Mouse (Mus musculus) macrophage (primary cell): ENCODE results near the gene Smim20. TPM values are rescaled to one million over a fixed set of nuclear protein-coding genes. Genes with fewer than 3 reads are reported as not detected.

Experiments used
- H3K27ac ChIP-seq: fragments of 350-480 bp; formaldehyde crosslinking; 2 replicates; pipeline ENCODE4 v1.9.0; 2021
- H3K36me3 ChIP-seq: fragments of 350-480 bp; formaldehyde crosslinking; 2 replicates; pipeline ENCODE4 v1.9.0; 2021; ENCODE audit errors: inconsistent target
- H3K4me3 ChIP-seq: fragments of 350-480 bp; formaldehyde crosslinking; 2 replicates; pipeline ENCODE4 v1.9.0; 2021; ENCODE audit errors: inconsistent target
- H3K79me2 ChIP-seq: fragments of 350-480 bp; formaldehyde crosslinking; 2 replicates; pipeline ENCODE4 v1.9.0; 2021; ENCODE audit errors: inconsistent target
- WGBS: methylation state at CpG from one replicate; pipeline ENCODE4 v1.1.7; 2026; ENCODE audit warnings: inconsistent platforms; ENCODE audit not compliant: missing documents; 5-methylcytosine and 5-hydroxymethylcytosine counted together
- polyA plus RNA-seq: library from polyadenylated mRNA; stranded (reverse); fragments of 250-400 nt; gene quantifications from 3 replicates; pipeline ENCODE4 v1.2.4, GENCODE M21; 2018; ENCODE audit warnings: inconsistent platforms
- total RNA-seq, 78 experiments: library from RNA; depleted of rRNA; stranded (reverse); fragments of 250-400 nt; gene quantifications; 1 replicate in 9 of 78; 2 replicates in 24 of 78; 3 replicates in 43 of 78; 4 replicates in 2 of 78; pipeline ENCODE4 v1.2.4; 2018; ENCODE audit warnings: inconsistent platforms in 56 of 78

Smim20 gene
- total RNA-seq (2018; cell fraction: chromatin; rRNA removed), result 10 to 100 TPM in 24 of 26 experiments, 1 to 10 TPM in 2; 7.2 to 62.3 (median 26.3) TPM
- total RNA-seq (2018; cell fraction: cytosol; rRNA removed), result 10 to 100 TPM; 18.6 to 58.4 (median 39.2) TPM
- 10 to 100 TPM in 24 of 26 experiments, 1 to 10 TPM in 2; 8.9 to 73.4 (median 28.9) TPM for total RNA-seq (2018; cell fraction: nucleus; rRNA removed)
- polyA plus RNA-seq, result 16.8 to 39.3 TPM (median 37.1 TPM) in 3 replicates

DNA sequence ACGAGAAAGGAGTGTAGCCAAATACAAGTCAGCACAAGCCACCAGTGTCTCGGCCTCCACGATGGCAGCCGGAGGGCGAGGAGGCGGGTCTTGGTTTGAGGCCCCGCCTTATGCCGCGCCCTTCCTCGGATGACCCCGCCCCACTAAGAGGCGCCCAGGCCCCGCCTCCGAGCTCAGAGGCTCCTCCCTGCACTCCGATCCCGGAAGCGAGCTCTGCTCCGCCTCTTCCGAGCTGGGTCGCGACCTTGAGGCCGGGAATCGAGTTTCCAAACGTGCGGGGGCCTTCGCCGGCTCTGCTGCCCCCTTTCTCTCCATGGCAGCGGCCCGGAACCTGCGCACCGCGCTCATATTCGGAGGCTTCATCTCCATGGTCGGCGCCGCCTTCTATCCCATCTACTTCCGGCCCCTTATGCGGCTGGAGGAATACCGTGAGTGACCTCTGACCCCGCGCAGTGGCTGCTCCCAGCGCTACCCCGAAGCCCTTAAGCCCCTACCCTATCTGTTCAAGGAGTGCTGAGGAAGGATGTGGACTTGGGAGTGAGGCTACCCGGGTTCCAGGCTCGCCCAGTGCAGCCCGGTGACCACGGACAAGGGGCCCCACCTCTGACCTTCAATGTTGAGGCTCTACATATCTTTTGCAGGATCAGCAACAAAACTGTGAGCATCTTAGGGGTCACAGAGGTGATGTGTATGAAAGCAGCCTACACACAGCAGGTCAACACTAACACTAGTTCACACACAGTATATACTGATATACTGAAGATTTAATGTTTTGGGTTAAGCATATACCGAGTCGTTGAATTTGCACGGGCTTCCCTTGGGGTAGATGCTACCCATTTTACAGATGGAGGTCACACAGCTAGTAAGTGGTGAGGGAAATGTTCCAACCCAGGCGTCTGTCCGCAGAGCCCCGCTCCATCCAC lies at the start of gene Smim20:
Smim20 (plus strand) TSS at position 153 of the 923 bp plus-strand sequence.
- Histone ChIP-seq H3K4me3 (peak within 1 kb of the TSS; percentile 78), H3K36me3 (no peaks in the 10 kb centered on the region), H3K79me2 (peaks cover 44% of the 10 kb centered on the region; the same call in 1 of the 2 replicates), H3K27ac (peak within 1 kb of the TSS; percentile 68)
- WGBS, result 11% methylated on average over 50 of the region's 53 CpGs

GRCm38 (mm10) chr5:53225434-53225833 lies 41.4 kb upstream of the Smim20 start:
- WGBS, result 89% methylated on average over 13 of the region's 13 CpGs
- Histone ChIP-seq H3K36me3 (no peaks in the 10 kb centered on the region), H3K79me2 (no peaks in the 10 kb centered on the region), H3K4me3 (no peak overlapping the region), H3K27ac (no peak overlapping the region)

DNA sequence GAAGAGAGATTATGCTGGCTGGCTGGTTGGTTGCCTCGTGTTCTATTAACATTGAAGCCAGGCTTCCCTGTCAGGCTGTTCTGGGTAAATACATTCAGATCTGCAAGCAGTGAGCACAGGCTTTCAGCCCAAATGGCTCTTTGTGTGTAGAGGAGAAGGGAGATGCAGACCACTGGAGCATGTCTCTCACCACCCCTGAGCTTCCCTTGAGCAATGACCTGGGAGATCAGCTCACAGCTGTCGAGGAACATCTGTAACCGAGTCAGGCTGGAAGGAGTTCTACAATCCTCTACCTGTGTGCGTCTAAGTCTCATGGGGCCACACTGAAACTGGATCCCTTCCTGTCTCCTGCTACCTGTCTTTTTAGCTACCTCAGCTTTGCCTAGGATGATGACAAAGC lies 36.3 kb upstream of the Smim20 start:
- no peaks in the 10 kb centered on the region for H3K36me3 ChIP-seq
- no peaks in the 10 kb centered on the region for H3K79me2 ChIP-seq
- H3K4me3 ChIP-seq, result no peak overlapping the region
- no peak overlapping the region for H3K27ac ChIP-seq
- 83% methylated on average over 4 of the region's 4 CpGs for WGBS

GRCm38 (mm10) chr5:53235551-53235950 lies 31.3 kb upstream of the Smim20 start:
- WGBS, result 44% methylated on average over 4 of the region's 4 CpGs
- H3K27ac ChIP-seq, result no peak overlapping the region

DNA sequence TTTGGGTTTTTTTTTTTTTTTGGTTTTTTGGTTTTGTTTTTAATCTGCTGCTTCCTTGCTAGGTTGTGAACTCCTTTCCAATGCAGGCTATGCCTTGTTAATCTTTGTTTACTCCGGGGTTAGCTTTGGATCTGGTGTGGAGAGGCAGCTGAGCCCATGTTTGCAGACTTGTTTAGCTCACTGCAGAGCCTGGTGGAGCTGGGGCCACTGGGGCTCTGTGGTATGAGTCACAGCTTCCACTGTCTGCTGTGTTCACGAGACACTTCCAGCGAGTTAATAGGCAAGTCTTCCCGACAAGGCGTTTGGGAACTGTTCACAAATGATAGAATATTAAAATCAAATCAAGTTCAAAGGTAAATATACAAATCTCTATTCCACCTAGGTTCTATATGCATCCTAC lies 30.7 kb upstream of the Smim20 start:
- Histone ChIP-seq H3K79me2 (no peaks in the 10 kb centered on the region), H3K36me3 (no peaks in the 10 kb centered on the region), H3K4me3 (no peak overlapping the region), H3K27ac (no peak overlapping the region)
- 32% methylated on average over 5 of the region's 5 CpGs for WGBS

More at GRCm38 (mm10) chr5:53235551-53235950, 31.3 kb upstream of the Smim20 start:
- Histone ChIP-seq H3K4me3 (no peak overlapping the region), H3K79me2 (no peaks in the 10 kb centered on the region), H3K36me3 (no peaks in the 10 kb centered on the region)

GRCm38 (mm10) chr5:53236749-53237148 lies 30.1 kb upstream of the Smim20 start:
- Histone ChIP-seq H3K79me2 (no peaks in the 10 kb centered on the region), H3K4me3 (no peak overlapping the region), H3K36me3 (no peaks in the 10 kb centered on the region), H3K27ac (no peak overlapping the region)
- WGBS, result 93% methylated on average over 5 of the region's 8 CpGs

DNA sequence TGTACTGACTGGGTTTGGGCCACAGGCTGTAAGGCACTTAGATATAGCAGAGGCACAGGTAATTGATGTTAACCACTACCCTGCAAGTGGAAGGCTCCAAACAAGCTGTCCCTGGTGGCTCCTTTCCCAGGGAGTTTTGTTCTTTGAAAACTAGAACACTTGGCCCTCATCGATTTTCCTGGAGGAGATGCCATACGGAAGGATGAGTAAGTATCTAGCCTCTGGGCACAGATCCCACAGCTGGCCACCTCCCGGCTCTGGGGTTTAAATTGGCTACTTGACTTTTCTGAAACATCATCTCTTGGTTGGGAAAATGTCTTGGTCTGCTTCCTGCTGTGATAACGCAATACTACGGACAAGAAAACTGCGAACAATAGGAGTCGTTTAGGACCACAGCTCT lies 28.1 kb upstream of the Smim20 start:
- 93% methylated on average over 7 of the region's 7 CpGs for WGBS
- no peaks in the 10 kb centered on the region for H3K36me3 ChIP-seq
- H3K79me2 ChIP-seq, result no peaks in the 10 kb centered on the region
- H3K4me3 ChIP-seq, result no peak overlapping the region
- no peak overlapping the region for H3K27ac ChIP-seq

GRCm38 (mm10) chr5:53239189-53239588 lies 27.7 kb upstream of the Smim20 start:
- no peaks in the 10 kb centered on the region for H3K79me2 ChIP-seq
- H3K4me3 ChIP-seq, result no peak overlapping the region
- no peak overlapping the region for H3K27ac ChIP-seq
- H3K36me3 ChIP-seq, result no peaks in the 10 kb centered on the region
- 80% methylated on average over 7 of the region's 7 CpGs for WGBS

DNA sequence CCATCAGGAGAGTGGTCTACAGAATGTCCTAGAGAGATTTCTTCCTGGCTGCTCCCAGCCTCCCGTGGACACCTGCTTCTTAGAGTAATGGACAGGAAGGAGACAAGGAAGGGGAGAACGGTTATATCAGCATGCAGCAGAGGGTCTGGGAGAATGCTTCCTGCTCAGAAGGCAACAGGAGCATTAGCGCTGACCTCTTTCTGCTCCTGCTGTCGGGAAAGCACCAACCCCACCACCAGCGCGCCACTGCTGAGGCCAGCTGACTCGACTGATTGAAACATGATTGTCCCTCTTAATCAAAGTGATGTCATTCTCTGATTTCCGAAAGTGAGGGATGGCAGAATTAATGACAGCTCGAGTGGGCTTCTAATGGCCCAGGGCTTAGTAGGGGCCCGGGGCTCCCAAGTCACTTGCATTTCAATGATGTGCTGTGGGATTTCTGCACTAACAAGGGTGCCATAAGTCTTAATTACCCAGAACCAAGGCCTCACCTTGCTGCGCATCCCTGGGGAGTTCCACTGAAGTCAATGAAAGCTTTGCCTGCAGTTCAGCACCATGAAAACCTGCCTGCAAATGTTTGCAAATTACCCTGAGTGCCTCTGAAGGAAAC lies 26.9 kb upstream of the Smim20 start:
- 88% methylated on average over 11 of the region's 11 CpGs for WGBS
- no peaks in the 10 kb centered on the region for H3K36me3 ChIP-seq
- no peaks in the 10 kb centered on the region for H3K79me2 ChIP-seq
- no peak overlapping the region for H3K27ac ChIP-seq
- no peak overlapping the region for H3K4me3 ChIP-seq

GRCm38 (mm10) chr5:53241109-53241508 lies 25.8 kb upstream of the Smim20 start:
- 72% methylated on average over 2 of the region's 2 CpGs for WGBS
- H3K36me3 ChIP-seq, result no peaks in the 10 kb centered on the region
- H3K27ac ChIP-seq, result no peak overlapping the region
- H3K4me3 ChIP-seq, result no peak overlapping the region
- no peaks in the 10 kb centered on the region for H3K79me2 ChIP-seq

- Histone ChIP-seq H3K36me3 (no peaks in the 10 kb centered on the region), H3K4me3 (no peak overlapping the region), H3K79me2 (no peaks in the 10 kb centered on the region), H3K27ac (no peak overlapping the region)
- 74% methylated on average over 5 of the region's 5 CpGs for WGBS
Measured at GRCm38 (mm10) chr5:53241963-53242362, 24.9 kb upstream of the Smim20 start.

DNA sequence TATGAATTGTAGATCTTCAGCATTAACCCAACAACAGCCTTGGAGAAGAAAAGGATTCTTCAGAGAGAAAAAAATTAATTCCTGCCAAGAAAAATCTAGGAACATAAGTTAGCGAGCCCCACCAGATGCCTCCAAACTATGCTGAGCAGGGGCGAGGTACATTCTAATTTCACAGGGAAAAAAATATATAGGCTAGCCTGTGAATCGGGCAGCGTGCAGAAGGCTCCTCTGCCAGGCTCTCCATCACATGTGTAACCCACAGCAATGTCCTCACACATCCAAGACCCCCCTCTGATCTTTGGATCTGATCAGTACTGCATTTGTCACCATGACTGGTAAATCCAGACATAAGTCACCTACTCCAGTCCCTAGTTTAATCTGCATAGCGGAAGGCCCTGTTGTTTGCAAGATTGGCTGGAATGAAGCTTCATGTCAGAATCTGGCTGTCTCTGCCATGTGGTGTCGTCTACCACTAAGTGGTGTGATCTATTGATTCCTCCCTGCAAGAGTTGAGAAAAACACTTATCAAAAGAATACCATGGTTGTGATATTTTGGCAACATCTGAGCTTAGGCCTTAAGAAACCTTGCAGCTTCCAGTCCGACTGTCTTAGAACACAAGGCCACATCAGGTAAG lies 23.9 kb upstream of the Smim20 start:
- Histone ChIP-seq H3K27ac (no peak overlapping the region), H3K36me3 (no peaks in the 10 kb centered on the region), H3K4me3 (no peak overlapping the region), H3K79me2 (no peaks in the 10 kb centered on the region)
- 91% methylated on average over 7 of the region's 7 CpGs for WGBS

- no peak overlapping the region for H3K4me3 ChIP-seq
- H3K79me2 ChIP-seq, result no peaks in the 10 kb centered on the region
- no peaks in the 10 kb centered on the region for H3K36me3 ChIP-seq
- 90% methylated on average over 10 of the region's 10 CpGs for WGBS
- no peak overlapping the region for H3K27ac ChIP-seq
Measured at GRCm38 (mm10) chr5:53243933-53244332, 22.9 kb upstream of the Smim20 start.

- Histone ChIP-seq H3K79me2 (no peaks in the 10 kb centered on the region), H3K27ac (no peak overlapping the region), H3K4me3 (no peak overlapping the region), H3K36me3 (no peaks in the 10 kb centered on the region)
- WGBS, result 92% methylated on average over 11 of the region's 11 CpGs
Measured at GRCm38 (mm10) chr5:53248499-53248898, 18.4 kb upstream of the Smim20 start.
